Mouse (Mus musculus) heart, adult 8-10 months (tissue): ENCODE data around the gene Apoa2. TPM values are rescaled to one million over a fixed set of nuclear protein-coding genes. Genes with fewer than 3 reads are reported as not detected.

Experiments used
- DNase-seq: peaks from one replicate; pipeline ENCODE4 v3.0.0; 2022; ENCODE audit warnings: low spot score
- total RNA-seq, 4 experiments: library from RNA; stranded (reverse); gene quantifications; 2 replicates each; pipeline ENCODE4 v1.2.4; 2022

Gene Apoa2
- total RNA-seq, 4 experiments from 2014 or later = 1.8 to 4.9 (median 1.9) TPM

GRCm38 (mm10) chr1:171260316-171260715, 35.5 kb downstream of the Apoa2 start:
- no peak for DNase-seq

DNA sequence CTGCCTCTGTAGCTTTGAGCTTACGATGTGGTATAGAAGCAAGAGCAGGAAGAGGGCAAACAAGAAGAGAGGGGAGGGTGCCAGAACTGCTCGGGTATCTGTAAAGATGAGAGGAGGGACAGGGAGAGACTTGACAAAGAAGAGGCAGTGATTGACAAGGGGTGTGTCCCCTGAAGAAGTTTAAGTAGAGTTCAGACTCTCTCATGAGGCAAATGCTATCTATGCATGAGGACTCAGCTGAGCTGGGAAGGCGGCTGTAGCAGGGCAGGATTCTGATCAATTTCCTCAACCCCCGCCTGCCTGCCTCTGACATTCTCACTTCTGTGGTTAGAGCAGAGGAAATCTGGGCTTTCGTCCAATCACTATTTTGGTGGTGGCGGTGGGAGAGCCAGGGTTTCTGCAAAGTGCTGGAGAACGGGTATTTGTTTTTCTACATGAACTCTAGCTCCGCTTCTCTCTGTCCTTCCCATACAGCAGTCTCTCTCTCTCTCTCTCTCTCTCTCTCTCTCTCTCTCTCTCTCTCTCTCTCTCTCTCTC, 37.8 kb downstream of the Apoa2 start:
- DNase-seq = peak; percentile 85

- DNase-seq = peak; percentile 69
These were observed 38.3 kb downstream of the Apoa2 start for GRCm38 (mm10) chr1:171263185-171263611.

DNA sequence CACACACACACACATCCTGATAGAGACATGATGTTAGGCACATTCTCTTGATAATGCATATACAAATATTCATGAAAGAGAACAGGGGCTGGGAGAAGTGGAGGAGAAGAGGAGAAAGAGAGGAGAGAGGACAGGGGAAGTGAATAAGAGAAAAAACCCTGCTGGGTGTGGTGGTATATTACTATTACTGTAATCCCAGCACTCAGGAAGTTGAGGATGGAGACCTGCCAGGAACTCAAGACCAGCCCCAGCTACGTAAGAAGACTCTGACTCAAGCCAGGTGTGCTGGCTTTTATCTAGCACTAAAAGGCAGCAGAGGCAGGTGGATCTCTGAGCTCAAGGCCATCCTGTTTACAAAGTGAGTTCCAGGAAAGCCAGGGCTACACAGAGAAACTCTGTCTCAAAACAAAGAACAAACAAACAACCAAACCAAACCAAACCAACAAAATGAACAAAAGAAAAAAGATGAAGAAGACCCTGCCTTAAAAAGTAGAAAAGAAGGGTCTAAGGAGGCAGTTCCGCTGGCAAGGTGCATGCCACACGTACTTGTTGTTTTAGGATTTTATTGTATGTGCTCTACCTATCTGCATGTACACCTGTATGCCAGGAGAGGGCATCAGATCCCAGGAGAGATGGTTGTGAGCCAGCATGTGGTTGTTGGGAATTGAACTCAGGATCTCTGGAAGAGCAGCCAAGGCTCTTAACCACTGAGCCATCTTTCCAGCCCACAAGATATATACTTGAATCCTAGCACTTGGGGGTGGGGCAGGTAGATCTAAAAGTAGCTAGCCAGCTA, 39.0 kb downstream of the Apoa2 start:
- DNase-seq = no peak

- no peak for DNase-seq
These were observed 41.3 kb downstream of the Apoa2 start for GRCm38 (mm10) chr1:171265971-171266744.

DNA sequence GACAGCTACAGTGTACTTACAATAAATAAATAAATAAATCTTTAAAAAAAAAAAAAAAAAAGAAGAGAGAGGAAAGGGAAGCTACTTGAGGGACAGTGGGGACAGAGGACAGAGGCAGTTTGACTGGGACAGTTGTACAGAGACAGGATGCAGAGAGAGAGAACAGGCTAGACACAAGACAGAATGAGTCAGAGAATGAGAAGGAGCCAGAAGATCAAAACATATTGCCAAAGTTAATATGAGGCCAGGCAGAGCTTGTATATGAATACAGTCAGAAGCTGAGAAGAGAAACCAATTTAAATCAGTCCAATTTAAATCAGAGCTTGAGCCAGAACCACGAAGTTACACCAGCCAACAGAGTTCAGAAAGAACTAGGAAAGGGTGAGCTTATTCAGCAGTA, 43.5 kb downstream of the Apoa2 start:
- DNase-seq = no peak

DNA sequence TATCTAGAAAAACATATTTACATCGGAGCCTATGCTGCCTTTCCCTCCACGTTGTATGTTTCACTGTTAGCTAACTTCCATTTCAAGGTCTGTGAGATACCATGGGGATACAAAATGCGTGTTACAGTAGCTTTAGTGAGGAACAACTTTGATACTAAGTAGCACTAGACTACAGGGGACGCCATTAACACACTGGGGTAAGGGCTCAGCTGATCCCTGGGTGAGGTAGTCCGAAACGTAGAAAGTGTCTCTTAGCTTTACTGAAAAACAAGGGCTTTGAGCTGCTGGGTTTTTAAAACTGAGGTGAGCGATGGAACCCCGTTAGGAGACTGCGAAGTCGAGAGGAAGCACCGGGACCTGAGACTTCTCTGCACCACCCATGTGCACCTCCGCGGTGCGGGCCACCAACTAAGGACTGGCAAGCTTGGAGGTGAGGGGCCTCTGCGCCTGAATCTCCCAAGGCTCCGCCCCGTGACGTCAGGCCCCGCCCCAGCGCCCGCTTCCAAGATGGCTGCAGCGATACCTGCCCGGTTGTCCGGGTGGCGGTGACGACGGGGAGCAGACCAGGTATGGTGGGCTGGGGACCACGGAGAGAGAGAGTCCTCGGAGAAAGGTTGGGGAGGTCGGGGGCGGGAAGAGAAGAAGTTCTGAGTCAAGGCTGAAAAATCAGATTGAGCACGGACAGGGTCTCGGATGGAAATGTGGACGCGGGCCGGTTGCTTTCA, 45.2 kb downstream of the Apoa2 start, which contains the start of gene B4galt3:
B4galt3 (plus strand) TSS at position 481 of the 725 bp plus-strand sequence.
- DNase-seq = peak; percentile 96

GRCm38 (mm10) chr1:171270573-171270900, 45.7 kb downstream of the Apoa2 start:
- DNase-seq = no peak

DNA sequence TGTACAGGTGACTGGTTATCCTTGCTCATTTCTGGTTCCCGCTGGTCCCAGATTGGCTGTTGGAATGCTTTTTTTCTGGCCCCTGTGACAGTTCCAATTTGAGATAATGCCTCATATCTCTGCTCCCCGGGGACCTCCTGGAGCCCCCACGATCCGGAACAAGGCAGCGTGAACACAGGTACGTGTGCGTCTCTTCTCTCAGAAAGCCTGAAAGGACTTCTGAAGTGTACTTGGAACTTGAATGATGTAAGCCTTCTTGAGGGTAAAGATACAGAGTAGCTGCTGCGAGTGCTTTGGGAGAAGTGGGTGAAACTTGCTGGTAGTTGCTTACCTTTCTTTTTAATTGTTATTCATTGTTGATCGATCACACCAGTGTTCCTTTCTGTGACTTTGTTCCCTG, 46.3 kb downstream of the Apoa2 start:
- no peak for DNase-seq

GRCm38 (mm10) chr1:171271622-171272021, 46.8 kb downstream of the Apoa2 start:
- DNase-seq = no peak

DNA sequence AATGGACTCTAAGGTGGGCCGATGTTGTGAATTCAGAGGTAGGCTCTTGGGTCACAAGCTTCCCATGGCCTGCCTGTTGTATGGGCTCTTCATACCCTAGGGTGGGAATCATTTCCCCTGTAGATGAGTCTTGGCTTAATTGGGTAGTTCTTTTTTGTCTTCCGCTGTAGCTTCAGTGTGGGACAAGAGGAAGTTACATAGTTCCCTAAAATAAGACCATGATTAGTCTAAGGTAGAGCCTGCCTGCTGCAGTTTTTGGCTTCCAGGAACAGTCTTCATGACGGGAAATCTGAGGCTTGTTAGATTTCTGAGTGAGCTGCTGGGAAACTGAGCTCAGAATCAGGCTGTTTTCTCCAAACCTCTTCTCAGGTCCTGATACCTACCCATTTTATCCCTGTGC, 47.2 kb downstream of the Apoa2 start:
- DNase-seq = no peak

GRCm38 (mm10) chr1:171274171-171274570, 49.3 kb downstream of the Apoa2 start:
- DNase-seq = no peak

- DNase-seq = no peak
These were observed 50.4 kb downstream of the Apoa2 start for GRCm38 (mm10) chr1:171275144-171275734.

Other genes starting within 250 kb of the Apoa2 start
- gene Fcgr2b, start 248.5 kb upstream of the Apoa2 start, total RNA-seq = 10 to 100 TPM in 1 of 4 experiments, 1 to 10 TPM in 3; 3.9 to 10.6 (median 5.7) TPM
- gene Fcgr4, start 206.1 kb upstream of the Apoa2 start, total RNA-seq = 1 to 10 TPM in 1 of 4 experiments, under 1 TPM in 2, not detected in 1; 0.22 to 1.4 (median 0.50) TPM
- 10 to 100 TPM in 2 of 4 experiments, 1 to 10 TPM in 2; 7.8 to 13.7 (median 9.7) TPM for gene Fcgr3, start 160.1 kb upstream of the Apoa2 start, total RNA-seq
- gene Cfap126, start 111.1 kb upstream of the Apoa2 start, total RNA-seq = 1 to 10 TPM in 1 of 4 experiments, under 1 TPM in 3; 0.60 to 2.0 (median 0.88) TPM
- 1,000 to 10,000 TPM; 1,259 to 1,304 (median 1,268) TPM for gene Sdhc, start 74.5 kb upstream of the Apoa2 start, total RNA-seq
- gene Mpz, start 74.3 kb upstream of the Apoa2 start, total RNA-seq = under 1 TPM in 2 of 4 experiments, not detected in 2; 0.31 to 0.41 TPM
- gene Pcp4l1, start 28.8 kb upstream of the Apoa2 start, total RNA-seq = 100 to 1,000 TPM; 193 to 360 (median 253) TPM
- gene Nr1i3, start 11.1 kb upstream of the Apoa2 start, total RNA-seq = not detected
- gene Tomm40l, start 2.5 kb upstream of the Apoa2 start, total RNA-seq = 100 to 1,000 TPM in 1 of 4 experiments, 10 to 100 TPM in 3; 94.3 to 111 (median 97.4) TPM
- 10 to 100 TPM in 2 of 4 experiments, 1 to 10 TPM in 2; 8.2 to 14.4 (median 11.5) TPM for gene Fcer1g, start 9.3 kb downstream of the Apoa2 start, total RNA-seq
- under 1 TPM; 0.19 to 0.60 (median 0.25) TPM for gene Adamts4, start 25.4 kb downstream of the Apoa2 start, total RNA-seq
- gene Ndufs2, start 26.3 kb downstream of the Apoa2 start, total RNA-seq = 1,000 to 10,000 TPM; 1,619 to 1,708 (median 1,672) TPM
- gene B4galt3, start 45.3 kb downstream of the Apoa2 start, total RNA-seq = 10 to 100 TPM; 15.4 to 20.8 (median 19.1) TPM
- gene Ppox, start 56.1 kb downstream of the Apoa2 start, total RNA-seq = 10 to 100 TPM; 11.9 to 16.6 (median 12.7) TPM
- 10 to 100 TPM; 18.9 to 21.1 (median 19.9) TPM for gene Usp21, start 62.9 kb downstream of the Apoa2 start, total RNA-seq
- 10 to 100 TPM; 88.2 to 96.3 (median 90.7) TPM for gene Ufc1, start 70.0 kb downstream of the Apoa2 start, total RNA-seq
- gene Dedd, start 104.1 kb downstream of the Apoa2 start, total RNA-seq = 10 to 100 TPM; 21.2 to 26.1 (median 21.9) TPM
- gene Nit1, start 120.6 kb downstream of the Apoa2 start, total RNA-seq = 10 to 100 TPM; 26.9 to 36.8 (median 29.4) TPM
- 100 to 1,000 TPM in 1 of 4 experiments, 10 to 100 TPM in 3; 55.3 to 103 (median 78.2) TPM for gene Pfdn2, start 120.6 kb downstream of the Apoa2 start, total RNA-seq
- under 1 TPM in 1 of 4 experiments, not detected in 3; 0.16 TPM for gene Klhdc9, start 135.7 kb downstream of the Apoa2 start, total RNA-seq
- gene Nectin4, start 145.0 kb downstream of the Apoa2 start, total RNA-seq = under 1 TPM in 3 of 4 experiments, not detected in 1; 0.11 to 0.38 (median 0.25) TPM
- 1 to 10 TPM; 1.7 to 3.0 (median 2.0) TPM for gene Arhgap30, start 163.9 kb downstream of the Apoa2 start, total RNA-seq
- gene Usf1, start 186.3 kb downstream of the Apoa2 start, total RNA-seq = 10 to 100 TPM; 43.0 to 48.4 (median 45.2) TPM
- 1 to 10 TPM in 3 of 4 experiments, under 1 TPM in 1; 0.75 to 2.0 (median 1.3) TPM for gene Tstd1, start 193.8 kb downstream of the Apoa2 start, total RNA-seq
- 10 to 100 TPM; 34.5 to 36.2 (median 35.6) TPM for gene F11r, start 212.5 kb downstream of the Apoa2 start, total RNA-seq